Mouse (Mus musculus) lung, embryonic 14.5 days (tissue): Measurements from ENCODE around the gene a. TPM values are rescaled to one million over a fixed set of nuclear protein-coding genes. Genes with fewer than 3 reads are reported as not detected.

Experiments used
- ATAC-seq: fragments of 200-750 bp; cut with Nextera tagmentation; 2 replicates; pipeline ENCODE4 v1.8.0; 2017; ENCODE audit warnings: mild to moderate bottlenecking, moderate TSS enrichment, moderate library complexity; ENCODE audit not compliant: insufficient read depth
- DNase-seq: peaks from one replicate; pipeline ENCODE4 v3.0.0-alpha.2; 2015
- H3K27ac ChIP-seq: fragments of 300-500 bp; sonication (generic); 2 replicates; pipeline ENCODE4 v1.5.1; 2014; ENCODE audit warnings: low read depth, mild to moderate bottlenecking, moderate library complexity
- H3K27me3 ChIP-seq: fragments of 300-500 bp; sonication (generic); 2 replicates; pipeline ENCODE4 v1.6.1; 2014; ENCODE audit warnings: low read length, control low read depth; ENCODE audit not compliant: insufficient read depth
- H3K36me3 ChIP-seq: fragments of 300-500 bp; sonication (generic); 2 replicates; pipeline ENCODE4 v1.6.1; 2014; ENCODE audit warnings: control low read depth; ENCODE audit not compliant: insufficient read depth
- H3K4me1 ChIP-seq: fragments of 300-500 bp; sonication (generic); 2 replicates; pipeline ENCODE4 v1.6.1; 2014; ENCODE audit warnings: antibody characterized with exemption, control low read depth; ENCODE audit not compliant: insufficient read depth
- H3K4me2 ChIP-seq: fragments of 300-500 bp; sonication (generic); 2 replicates; pipeline ENCODE4 v1.6.1; 2014; ENCODE audit warnings: mild to moderate bottlenecking
- H3K4me3 ChIP-seq: fragments of 300-500 bp; sonication (generic); 2 replicates; pipeline ENCODE4 v1.5.1; 2014; ENCODE audit warnings: low read depth, low read length
- H3K9ac ChIP-seq: fragments of 300-500 bp; sonication (generic); 2 replicates; pipeline ENCODE4 v1.6.1; 2014
- H3K9me3 ChIP-seq: fragments of 300-500 bp; sonication (generic); 2 replicates; pipeline ENCODE4 v1.6.1; 2016; ENCODE audit warnings: low read depth, low read length, control low read depth
- CTCF ChIP-seq: IDR thresholded peaks from 2 replicates; pipeline ENCODE4 v1.5.1; 2016; ENCODE audit warnings: antibody characterized with exemption, low read depth
- WGBS: fragments of 180-500 bp; shearing (Covaris S2); extraction: QIAGEN DNeasy Blood & Tissue Kit; methylation state at CpG from one replicate; pipeline ENCODE4 v1.1.7; 2014; 5-methylcytosine and 5-hydroxymethylcytosine counted together
- polyA plus RNA-seq: library from polyadenylated mRNA; unstranded; fragments of >200 nt; fragmentation: Nextera tagmentation; extraction: Ambion mirVana; gene quantifications from 2 replicates; pipeline ENCODE4 v1.2.1, GENCODE M21; 2014

a gene
- polyA plus RNA-seq, 1 experiment from 2014 or later, result not detected

- Histone ChIP-seq H3K36me3 (no peaks in the 10 kb centered on the region), H3K9ac (no peak overlapping the region), H3K4me1 (0 out of 2 replicates have a peak, but pooled peaks cover 10% of the 10 kb centered on the region), H3K27me3 (no peaks in the 10 kb centered on the region), H3K4me3 (no peak overlapping the region), H3K4me2 (no peak overlapping the region), H3K9me3 (no peaks in the 10 kb centered on the region), H3K27ac (no peak overlapping the region)
- no peak for ATAC-seq
- DNase-seq, result no peak
- TF ChIP-seq CTCF, result no peak
- WGBS, result 86% methylated on average over 6 of the region's 6 CpGs
Observed at GRCm38 (mm10) chr2:154767051-154767450, 24.2 kb upstream of the a start.

DNA sequence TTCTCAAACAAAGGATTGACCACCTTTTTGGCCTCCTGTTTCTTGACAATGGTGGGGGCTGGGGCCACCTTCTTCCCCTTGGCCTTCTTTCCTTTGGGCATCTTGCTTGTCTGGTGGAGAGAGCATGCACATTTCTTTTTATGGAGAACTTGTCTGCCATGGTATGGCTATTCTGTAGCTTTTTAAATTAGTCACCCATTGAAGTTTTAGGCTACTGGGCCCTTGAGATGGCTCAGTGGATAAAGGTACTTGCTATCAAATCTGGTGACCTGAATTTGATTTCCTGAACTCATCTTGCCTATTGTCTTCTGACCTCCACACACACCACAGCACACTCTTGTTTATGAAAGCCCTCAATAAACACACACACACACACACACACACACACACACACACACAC, 21.3 kb upstream of the a start, which contains the start of gene Gm14214:
TSS of gene Gm14214 (minus strand) at position 101 of the 400 bp plus-strand sequence.
- DNase-seq (no peak), ATAC-seq (no peak)
- no peaks in the 10 kb centered on the region for H3K9me3 ChIP-seq
- H3K27ac ChIP-seq, result no peak within 1 kb of the TSS
- no peak within 1 kb of the TSS for H3K4me3 ChIP-seq
- H3K9ac ChIP-seq, result no peak within 1 kb of the TSS
- no peaks in the 10 kb centered on the region for H3K36me3 ChIP-seq
- no peaks in the 10 kb centered on the region for H3K27me3 ChIP-seq
- H3K4me1 ChIP-seq, result 0 out of 2 replicates have a peak, but pooled peaks cover 8% of the 10 kb centered on the region
- no peak within 1 kb of the TSS for H3K4me2 ChIP-seq
- TF ChIP-seq CTCF, result no peak

- no peaks in the 10 kb centered on the region for H3K4me1 ChIP-seq
- H3K4me2 ChIP-seq, result no peak overlapping the region
- no peaks in the 10 kb centered on the region for H3K9me3 ChIP-seq
- no peak overlapping the region for H3K4me3 ChIP-seq
- WGBS, result 68% methylated on average over 8 of the region's 8 CpGs
- DNase-seq (no peak), ATAC-seq (no peak)
- H3K27me3 ChIP-seq, result no peaks in the 10 kb centered on the region
- H3K36me3 ChIP-seq, result no peaks in the 10 kb centered on the region
- no peak overlapping the region for H3K27ac ChIP-seq
- no peak overlapping the region for H3K9ac ChIP-seq
- no peak for TF ChIP-seq CTCF
Observed at GRCm38 (mm10) chr2:154771604-154772003, 19.6 kb upstream of the a start.

GRCm38 (mm10) chr2:154774032-154774431, 17.2 kb upstream of the a start:
- no peak for ATAC-seq
- Histone ChIP-seq H3K4me2 (no peak overlapping the region), H3K27me3 (no peaks in the 10 kb centered on the region), H3K27ac (no peak overlapping the region), H3K9me3 (no peaks in the 10 kb centered on the region), H3K4me1 (no peaks in the 10 kb centered on the region), H3K36me3 (no peaks in the 10 kb centered on the region), H3K4me3 (no peak overlapping the region), H3K9ac (no peak overlapping the region)
- 91% methylated on average over 1 of the region's 1 CpGs for WGBS
- peak; percentile 72 for TF ChIP-seq CTCF
- DNase-seq, result peak; percentile 79

GRCm38 (mm10) chr2:154776496-154776895, 14.7 kb upstream of the a start:
- H3K4me2 ChIP-seq, result no peak overlapping the region
- no peaks in the 10 kb centered on the region for H3K27me3 ChIP-seq
- no peak overlapping the region for H3K9ac ChIP-seq
- ATAC-seq (no peak), DNase-seq (no peak)
- H3K36me3 ChIP-seq, result no peaks in the 10 kb centered on the region
- H3K4me1 ChIP-seq, result no peaks in the 10 kb centered on the region
- H3K27ac ChIP-seq, result no peak overlapping the region
- no peaks in the 10 kb centered on the region for H3K9me3 ChIP-seq
- 62% methylated on average over 7 of the region's 7 CpGs for WGBS
- H3K4me3 ChIP-seq, result no peak overlapping the region
- no peak for TF ChIP-seq CTCF

- Histone ChIP-seq H3K9me3 (no peaks in the 10 kb centered on the region), H3K9ac (no peak overlapping the region), H3K27ac (no peak overlapping the region), H3K4me1 (no peaks in the 10 kb centered on the region), H3K36me3 (no peaks in the 10 kb centered on the region), H3K4me2 (no peak overlapping the region), H3K4me3 (no peak overlapping the region), H3K27me3 (no peaks in the 10 kb centered on the region)
- DNase-seq (no peak), ATAC-seq (no peak)
- no peak for TF ChIP-seq CTCF
- 41% methylated on average over 3 of the region's 3 CpGs for WGBS
Observed at GRCm38 (mm10) chr2:154779648-154780047, 11.6 kb upstream of the a start.

DNA sequence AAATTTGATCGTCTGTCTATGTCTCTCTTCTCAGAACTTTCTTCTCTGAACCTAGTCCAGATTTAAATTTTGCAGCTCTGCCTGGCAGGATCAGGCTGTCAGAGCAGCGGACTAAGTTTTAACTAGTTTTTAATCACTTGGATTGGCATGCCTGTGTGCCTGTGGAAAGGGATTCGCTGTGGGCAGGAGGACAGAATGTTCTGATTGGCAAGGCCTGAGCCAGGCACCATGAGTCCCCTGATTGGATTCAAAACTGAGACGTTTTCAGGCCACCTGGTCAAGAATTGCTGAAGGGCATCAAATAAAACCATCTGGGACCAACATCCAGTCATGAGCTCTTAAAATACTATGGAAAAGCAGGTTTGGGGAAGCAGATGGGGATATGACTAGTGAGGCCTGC, 8.8 kb upstream of the a start:
- no peak for TF ChIP-seq CTCF
- ATAC-seq (no peak), DNase-seq (no peak)
- no peak overlapping the region for H3K4me3 ChIP-seq
- H3K27ac ChIP-seq, result no peak overlapping the region
- WGBS, result 70% methylated on average over 4 of the region's 4 CpGs
- peaks cover 3% of the 10 kb centered on the region; the same call in 1 of the 2 replicates for H3K4me1 ChIP-seq
- no peak overlapping the region for H3K9ac ChIP-seq
- no peaks in the 10 kb centered on the region for H3K27me3 ChIP-seq
- no peaks in the 10 kb centered on the region for H3K36me3 ChIP-seq
- no peaks in the 10 kb centered on the region for H3K9me3 ChIP-seq
- H3K4me2 ChIP-seq, result no peak overlapping the region
